Mouse (Mus musculus) heart, adult 2 months (tissue): ENCODE measurements at regions not wholly inside any gene's neighbourhood (a gene's known extent, or its start where the extent isn't known, plus 50 kb on each side); places are given as distances from the start of the nearest gene placed in this dataset.

Experiments
- CTCF ChIP-seq: fragments of 200-600 bp; IDR thresholded peaks from 2 replicates; pipeline ENCODE4 v1.8.1; 2022; ENCODE audit warnings: antibody characterized with exemption, mild to moderate bottlenecking, moderate library complexity
- EP300 ChIP-seq: fragments of 200-500 bp; IDR thresholded peaks from 2 replicates; pipeline ENCODE4 v1.6.1; 2011; ENCODE audit warnings: low read depth, low read length, control low read depth; ENCODE audit not compliant: insufficient read depth
- POLR2A ChIP-seq: fragments of 200-500 bp; IDR thresholded peaks from 2 replicates; pipeline ENCODE4 v1.6.1; 2011; ENCODE audit warnings: mild to moderate bottlenecking, low read depth, low read length, control low read depth; ENCODE audit not compliant: insufficient read depth

DNA sequence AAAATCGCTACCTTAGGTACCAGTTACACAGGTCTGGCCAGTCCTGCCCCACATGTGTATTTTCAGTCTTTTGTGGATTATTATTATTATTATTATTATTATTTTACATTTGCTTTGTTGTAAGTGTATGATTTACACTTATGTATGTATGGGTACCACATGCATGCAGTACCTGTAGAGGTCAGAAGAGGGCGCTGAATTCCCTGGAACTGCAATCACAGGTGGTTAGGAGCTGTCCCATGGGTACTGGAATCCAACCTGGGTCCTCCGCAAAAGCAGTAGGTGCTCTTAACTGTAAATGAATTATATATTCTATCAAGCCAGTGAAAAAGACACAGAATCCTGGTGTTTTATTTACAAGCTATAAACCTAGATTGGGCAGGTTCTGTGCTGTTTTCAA is 131.4 kb upstream of the Psmd7 start:
- TF ChIP-seq CTCF (peak; percentile 25; the same call in 1 of the 2 replicates), POLR2A (no peak), EP300 (no peak)
